Mouse (Mus musculus) midbrain, postnatal 0 days (tissue): ENCODE data around the gene Spint5. TPM values are rescaled to one million over a fixed set of nuclear protein-coding genes. Genes with fewer than 3 reads are reported as not detected.

ENCODE experiments used
- ATAC-seq: fragments of 200-750 bp; cut with Nextera tagmentation; 2 replicates; pipeline ENCODE4 v1.8.0; 2017; ENCODE audit warnings: moderate number of reproducible peaks, mild to moderate bottlenecking, moderate TSS enrichment, moderate library complexity; ENCODE audit not compliant: low FRiP score
- DNase-seq: peaks from one replicate; pipeline ENCODE4 v3.0.0-alpha.2; 2015; ENCODE audit warnings: low spot score
- H3K27ac ChIP-seq: fragments of 300-500 bp; sonication (generic); 2 replicates; pipeline ENCODE4 v1.5.1; 2014; ENCODE audit warnings: low read depth, mild to moderate bottlenecking, low read length, mixed read lengths
- H3K27me3 ChIP-seq: fragments of 300-500 bp; sonication (generic); 2 replicates; pipeline ENCODE4 v1.6.1; 2014; ENCODE audit warnings: low read length, control low read depth, mixed read lengths; ENCODE audit not compliant: insufficient read depth
- H3K36me3 ChIP-seq: fragments of 300-500 bp; sonication (generic); 2 replicates; pipeline ENCODE4 v1.6.1; 2014; ENCODE audit warnings: low read length, control low read depth, mixed read lengths; ENCODE audit not compliant: insufficient read depth
- H3K4me1 ChIP-seq: fragments of 300-500 bp; sonication (generic); 2 replicates; pipeline ENCODE4 v1.6.1; 2014; ENCODE audit warnings: mild to moderate bottlenecking, control low read depth, antibody characterized with exemption, low read length, mixed read lengths; ENCODE audit not compliant: insufficient read depth
- H3K4me2 ChIP-seq: fragments of 300-500 bp; sonication (generic); 2 replicates; pipeline ENCODE4 v1.6.1; 2014; ENCODE audit warnings: low read depth, mild to moderate bottlenecking, low read length, mixed read lengths; ENCODE audit not compliant: poor library complexity, severe bottlenecking
- H3K4me3 ChIP-seq: fragments of 300-500 bp; sonication (generic); 2 replicates; pipeline ENCODE4 v1.5.1; 2014; ENCODE audit warnings: low read depth, mild to moderate bottlenecking, low read length, moderate library complexity
- H3K9ac ChIP-seq: fragments of 300-500 bp; sonication (generic); replicated peaks from 2 replicates; pipeline ENCODE4 v1.6.1; 2014; ENCODE audit warnings: mild to moderate bottlenecking, low read length, moderate library complexity, mixed read lengths; ENCODE audit not compliant: poor library complexity, severe bottlenecking
- H3K9me3 ChIP-seq: fragments of 300-500 bp; sonication (generic); 2 replicates; pipeline ENCODE4 v1.6.1; 2016; ENCODE audit warnings: low read length, control low read depth
- CTCF ChIP-seq: IDR thresholded peaks from 2 replicates; pipeline ENCODE4 v1.5.1; 2016; ENCODE audit warnings: antibody characterized with exemption, mild to moderate bottlenecking
- WGBS: fragments of 180-500 bp; shearing (Covaris S2); extraction: QIAGEN DNeasy Blood & Tissue Kit; methylation state at CpG from one replicate; pipeline ENCODE4 v1.1.7; 2014; 5-methylcytosine and 5-hydroxymethylcytosine counted together
- polyA plus RNA-seq: library from polyadenylated mRNA; unstranded; fragments of >200 nt; fragmentation: Nextera tagmentation; extraction: Ambion mirVana; gene quantifications from 2 replicates; pipeline ENCODE4 v1.2.1, GENCODE M21; 2015
- total RNA-seq: library from RNA; depleted of rRNA; stranded (reverse); fragments of >200 nt; gene quantifications from 2 replicates; pipeline ENCODE4 v1.2.3, GENCODE M21; 2014

Spint5 gene
- total and polyA plus RNA-seq, 2 experiments from 2014 or later = not detected

- Histone ChIP-seq H3K9me3 (no peaks in the 10 kb centered on the region), H3K4me1 (peaks cover 9% of the 10 kb centered on the region; the same call in 1 of the 2 replicates)
- WGBS = 74% methylated on average over 13 of the region's 13 CpGs
Observed at GRCm38 (mm10) chr2:164744987-164745386, 29.9 kb downstream of the Spint5 start.

GRCm38 (mm10) chr2:164745843-164746479 lies 30.9 kb downstream of the Spint5 start, which contains the start of the genes Wfdc3 and Dnttip1:
Gene Wfdc3 (minus strand): TSS chr2:164745931.
Gene Dnttip1 (plus strand): TSS chr2:164745983.
- DNase-seq (peak; percentile 95), ATAC-seq (peak; percentile 86)
- H3K9ac ChIP-seq = peak within 1 kb of the TSS; percentile 94
- H3K4me1 ChIP-seq = peaks cover 9% of the 10 kb centered on the region; the same call in 1 of the 2 replicates
- no peak for TF ChIP-seq CTCF
- no peaks in the 10 kb centered on the region for H3K9me3 ChIP-seq
- under 1% methylated on average over 66 of the region's 70 CpGs for WGBS
- peak within 1 kb of the TSS; percentile 73 for H3K27ac ChIP-seq
- no peaks in the 10 kb centered on the region; the same call in 1 of the 2 replicates for H3K27me3 ChIP-seq
- H3K4me2 ChIP-seq = peak within 1 kb of the TSS; percentile 79
- H3K4me3 ChIP-seq = peak within 1 kb of the TSS; percentile 92
- H3K36me3 ChIP-seq = peaks cover 4% of the 10 kb centered on the region; the same call in 1 of the 2 replicates

More at GRCm38 (mm10) chr2:164744987-164745386, 29.9 kb downstream of the Spint5 start:
- peak overlapping the region; percentile 79 for H3K4me2 ChIP-seq
- DNase-seq (no peak), ATAC-seq (no peak)
- H3K9ac ChIP-seq = no peak overlapping the region
- H3K27me3 ChIP-seq = no peaks in the 10 kb centered on the region; the same call in 1 of the 2 replicates
- H3K36me3 ChIP-seq = peaks cover 4% of the 10 kb centered on the region; the same call in 1 of the 2 replicates
- TF ChIP-seq CTCF = no peak
- peak overlapping the region; percentile 92 for H3K4me3 ChIP-seq
- H3K27ac ChIP-seq = no peak overlapping the region

- ATAC-seq = no peak
- WGBS = 60% methylated on average over 8 of the region's 8 CpGs
- no peaks in the 10 kb centered on the region; the same call in 1 of the 2 replicates for H3K27me3 ChIP-seq
Observed at GRCm38 (mm10) chr2:164746693-164747092, 31.6 kb downstream of the Spint5 start.

GRCm38 (mm10) chr2:164748191-164748590 lies 33.1 kb downstream of the Spint5 start:
- no peak overlapping the region for H3K4me2 ChIP-seq
- DNase-seq (no peak), ATAC-seq (no peak)
- no peaks in the 10 kb centered on the region for H3K9me3 ChIP-seq
- TF ChIP-seq CTCF = no peak
- H3K27me3 ChIP-seq = no peaks in the 10 kb centered on the region; the same call in 1 of the 2 replicates
- no peak overlapping the region for H3K27ac ChIP-seq
- H3K4me3 ChIP-seq = no peak overlapping the region
- WGBS = 87% methylated on average over 4 of the region's 4 CpGs
- no peak overlapping the region for H3K9ac ChIP-seq
- H3K36me3 ChIP-seq = peaks cover 14% of the 10 kb centered on the region; the same call in 1 of the 2 replicates
- peaks cover 9% of the 10 kb centered on the region; the same call in 1 of the 2 replicates for H3K4me1 ChIP-seq

More at GRCm38 (mm10) chr2:164746693-164747092, 31.6 kb downstream of the Spint5 start:
- Histone ChIP-seq H3K9ac (peak overlapping the region; percentile 94), H3K36me3 (peaks cover 9% of the 10 kb centered on the region; the same call in 1 of the 2 replicates), H3K4me3 (peak overlapping the region; percentile 92), H3K9me3 (no peaks in the 10 kb centered on the region), H3K4me1 (peaks cover 9% of the 10 kb centered on the region; the same call in 1 of the 2 replicates), H3K27ac (peak overlapping the region; percentile 73), H3K4me2 (peak overlapping the region; percentile 79)
- DNase-seq = no peak
- TF ChIP-seq CTCF = no peak

GRCm38 (mm10) chr2:164748991-164749390 lies 33.9 kb downstream of the Spint5 start:
- 89% methylated on average over 6 of the region's 6 CpGs for WGBS
- H3K27ac ChIP-seq = no peak overlapping the region
- H3K4me1 ChIP-seq = peaks cover 9% of the 10 kb centered on the region; the same call in 1 of the 2 replicates
- no peak for TF ChIP-seq CTCF
- H3K4me3 ChIP-seq = no peak overlapping the region
- H3K36me3 ChIP-seq = peaks cover 18% of the 10 kb centered on the region
- no peak overlapping the region for H3K9ac ChIP-seq
- DNase-seq (no peak), ATAC-seq (no peak)
- no peaks in the 10 kb centered on the region for H3K9me3 ChIP-seq
- H3K4me2 ChIP-seq = no peak overlapping the region
- no peaks in the 10 kb centered on the region for H3K27me3 ChIP-seq

- Histone ChIP-seq H3K4me3 (no peak overlapping the region), H3K4me2 (no peak overlapping the region), H3K9ac (no peak overlapping the region), H3K9me3 (no peaks in the 10 kb centered on the region), H3K4me1 (no peaks in the 10 kb centered on the region), H3K36me3 (peaks cover 50% of the 10 kb centered on the region), H3K27ac (no peak overlapping the region), H3K27me3 (no peaks in the 10 kb centered on the region)
- DNase-seq (no peak), ATAC-seq (no peak)
- no peak for TF ChIP-seq CTCF
- 94% methylated on average over 2 of the region's 2 CpGs for WGBS
Observed at GRCm38 (mm10) chr2:164752454-164752853, 37.3 kb downstream of the Spint5 start.
